Mouse (Mus musculus) embryonic facial prominence, embryonic 14.5 days (tissue): Measurements from ENCODE around the gene Fiz1. TPM values are rescaled to one million over a fixed set of nuclear protein-coding genes. Genes with fewer than 3 reads are reported as not detected.

Source experiments
- ATAC-seq: fragments of 200-750 bp; cut with Nextera tagmentation; 2 replicates; pipeline ENCODE4 v1.8.0; 2017; ENCODE audit warnings: low read depth, moderate number of reproducible peaks, moderate TSS enrichment
- DNase-seq: peaks from one replicate; pipeline ENCODE4 v3.0.0-alpha.2; 2015; ENCODE audit warnings: low spot score
- H3K27ac ChIP-seq: fragments of 300-500 bp; sonication (generic); replicated peaks from 2 replicates; pipeline ENCODE4 v1.5.1; 2014; ENCODE audit warnings: low read depth, mild to moderate bottlenecking, low read length, moderate library complexity
- H3K27me3 ChIP-seq: fragments of 300-500 bp; sonication (generic); replicated peaks from 2 replicates; pipeline ENCODE4 v1.6.1; 2014; ENCODE audit warnings: low read length; ENCODE audit not compliant: control insufficient read depth, insufficient read depth
- H3K36me3 ChIP-seq: fragments of 300-500 bp; sonication (generic); 2 replicates; pipeline ENCODE4 v1.6.1; 2014; ENCODE audit warnings: low read length, mixed read lengths; ENCODE audit not compliant: control insufficient read depth, insufficient read depth
- H3K4me1 ChIP-seq: fragments of 300-500 bp; sonication (generic); 2 replicates; pipeline ENCODE4 v1.6.1; 2014; ENCODE audit warnings: antibody characterized with exemption, low read length; ENCODE audit not compliant: control insufficient read depth, insufficient read depth
- H3K4me2 ChIP-seq: fragments of 300-500 bp; sonication (generic); 2 replicates; pipeline ENCODE4 v1.6.1; 2014; ENCODE audit warnings: low read depth, mild to moderate bottlenecking, low read length, moderate library complexity, mixed read lengths
- H3K4me3 ChIP-seq: fragments of 300-500 bp; sonication (generic); 2 replicates; pipeline ENCODE4 v1.5.1; 2014; ENCODE audit warnings: low read depth, mild to moderate bottlenecking, low read length
- H3K9ac ChIP-seq: fragments of 300-500 bp; sonication (generic); 2 replicates; pipeline ENCODE4 v1.6.1; 2014; ENCODE audit warnings: low read depth, mild to moderate bottlenecking, low read length, moderate library complexity, mixed read lengths
- H3K9me3 ChIP-seq: fragments of 300-500 bp; sonication (generic); 2 replicates; pipeline ENCODE4 v1.6.1; 2016; ENCODE audit warnings: low read length; ENCODE audit not compliant: control insufficient read depth
- WGBS: fragments of 180-500 bp; shearing (Covaris S2); extraction: QIAGEN DNeasy Blood & Tissue Kit; methylation state at CpG from one replicate; pipeline ENCODE4 v1.1.7; 2014; 5-methylcytosine and 5-hydroxymethylcytosine counted together
- polyA plus RNA-seq: library from polyadenylated mRNA; unstranded; fragments of >200 nt; fragmentation: Nextera tagmentation; extraction: Ambion mirVana; gene quantifications from 2 replicates; pipeline ENCODE4 v1.2.1, GENCODE M21; 2014

The Fiz1 gene
- polyA plus RNA-seq, 1 experiment from 2014 or later = 31.1 TPM

GRCm38 (mm10) chr7:5046112-5046511, 31.6 kb upstream of the Fiz1 start:
- Histone ChIP-seq H3K4me1 (peaks cover 5% of the 10 kb centered on the region), H3K4me2 (no peak overlapping the region), H3K36me3 (no peaks in the 10 kb centered on the region), H3K9me3 (no peaks in the 10 kb centered on the region), H3K27me3 (no peaks in the 10 kb centered on the region), H3K4me3 (no peak overlapping the region), H3K9ac (no peak overlapping the region), H3K27ac (no peak overlapping the region)
- 73% methylated on average over 2 of the region's 2 CpGs for WGBS
- DNase-seq = no peak
- no peak for ATAC-seq

GRCm38 (mm10) chr7:5044981-5045380, 30.5 kb upstream of the Fiz1 start:
- no peaks in the 10 kb centered on the region for H3K9me3 ChIP-seq
- H3K27ac ChIP-seq = no peak overlapping the region
- H3K9ac ChIP-seq = no peak overlapping the region
- no peak overlapping the region for H3K4me3 ChIP-seq
- no peak for ATAC-seq
- H3K36me3 ChIP-seq = 0 out of 2 replicates have a peak, but pooled peaks cover 4% of the 10 kb centered on the region
- no peak overlapping the region for H3K4me2 ChIP-seq
- 72% methylated on average over 2 of the region's 2 CpGs for WGBS
- no peaks in the 10 kb centered on the region for H3K4me1 ChIP-seq
- DNase-seq = no peak
- H3K27me3 ChIP-seq = no peaks in the 10 kb centered on the region

GRCm38 (mm10) chr7:5038940-5039339, 24.4 kb upstream of the Fiz1 start:
- Histone ChIP-seq H3K9me3 (no peaks in the 10 kb centered on the region), H3K4me3 (peak overlapping the region; percentile 71), H3K4me1 (peaks cover 6% of the 10 kb centered on the region; the same call in 1 of the 2 replicates), H3K36me3 (peaks cover 32% of the 10 kb centered on the region), H3K27me3 (no peaks in the 10 kb centered on the region), H3K9ac (peak overlapping the region; percentile 78), H3K4me2 (peak overlapping the region; percentile 65), H3K27ac (peak overlapping the region; percentile 97)
- DNase-seq (no peak), ATAC-seq (no peak)
- WGBS = 31% methylated on average over 5 of the region's 5 CpGs

- H3K4me1 ChIP-seq = peaks cover 6% of the 10 kb centered on the region; the same call in 1 of the 2 replicates
- WGBS = under 1% methylated on average over 47 of the region's 48 CpGs
- DNase-seq = peak; percentile 95
- peak within 1 kb of the TSS; percentile 65 for H3K4me2 ChIP-seq
- H3K27me3 ChIP-seq = no peaks in the 10 kb centered on the region
- H3K9me3 ChIP-seq = no peaks in the 10 kb centered on the region
- peak within 1 kb of the TSS; percentile 97 for H3K27ac ChIP-seq
- peak within 1 kb of the TSS; percentile 78 for H3K9ac ChIP-seq
- peaks cover 39% of the 10 kb centered on the region for H3K36me3 ChIP-seq
- ATAC-seq = peak; percentile 97
- peak within 1 kb of the TSS; percentile 71 for H3K4me3 ChIP-seq
Measured at GRCm38 (mm10) chr7:5038109-5038732, 23.7 kb upstream of the Fiz1 start, which contains the start of gene Zfp784. Gene Zfp784, minus strand, starts transcription at chr7:5038446.

- Histone ChIP-seq H3K4me2 (peak overlapping the region; percentile 65), H3K4me1 (peaks cover 6% of the 10 kb centered on the region; the same call in 1 of the 2 replicates), H3K4me3 (peak overlapping the region; percentile 71), H3K27ac (peak overlapping the region; percentile 97; the same call in 1 of the 2 replicates), H3K36me3 (peaks cover 47% of the 10 kb centered on the region), H3K27me3 (no peaks in the 10 kb centered on the region), H3K9me3 (peaks cover under 1% of the 10 kb centered on the region; the same call in 1 of the 2 replicates), H3K9ac (no peak overlapping the region; the same call in 1 of the 2 replicates)
- ATAC-seq (no peak), DNase-seq (no peak)
- WGBS = 90% methylated on average over 8 of the region's 8 CpGs
Measured at GRCm38 (mm10) chr7:5037467-5037866, 23.0 kb upstream of the Fiz1 start.

GRCm38 (mm10) chr7:5037026-5037425, 22.5 kb upstream of the Fiz1 start:
- ATAC-seq (no peak), DNase-seq (no peak)
- H3K9me3 ChIP-seq = peaks cover 5% of the 10 kb centered on the region
- WGBS = 96% methylated on average over 7 of the region's 7 CpGs
- no peak overlapping the region; the same call in 1 of the 2 replicates for H3K4me2 ChIP-seq
- H3K27ac ChIP-seq = no peak overlapping the region
- no peak overlapping the region for H3K9ac ChIP-seq
- peaks cover 51% of the 10 kb centered on the region for H3K36me3 ChIP-seq
- no peaks in the 10 kb centered on the region for H3K27me3 ChIP-seq
- H3K4me1 ChIP-seq = peaks cover 6% of the 10 kb centered on the region; the same call in 1 of the 2 replicates
- no peak overlapping the region for H3K4me3 ChIP-seq

- 95% methylated on average over 9 of the region's 9 CpGs for WGBS
- H3K9ac ChIP-seq = no peak overlapping the region
- H3K27ac ChIP-seq = no peak overlapping the region
- no peak overlapping the region for H3K4me3 ChIP-seq
- H3K27me3 ChIP-seq = no peaks in the 10 kb centered on the region
- no peak for ATAC-seq
- H3K4me1 ChIP-seq = peaks cover 6% of the 10 kb centered on the region; the same call in 1 of the 2 replicates
- peaks cover 60% of the 10 kb centered on the region for H3K36me3 ChIP-seq
- DNase-seq = no peak
- no peak overlapping the region for H3K4me2 ChIP-seq
- peaks cover 14% of the 10 kb centered on the region for H3K9me3 ChIP-seq
Measured at GRCm38 (mm10) chr7:5036136-5036535, 21.6 kb upstream of the Fiz1 start.

GRCm38 (mm10) chr7:5035628-5036027, 21.1 kb upstream of the Fiz1 start:
- H3K27me3 ChIP-seq = no peaks in the 10 kb centered on the region
- DNase-seq = no peak
- H3K9ac ChIP-seq = no peak overlapping the region
- H3K9me3 ChIP-seq = peaks cover 19% of the 10 kb centered on the region
- 95% methylated on average over 17 of the region's 17 CpGs for WGBS
- no peak for ATAC-seq
- H3K27ac ChIP-seq = no peak overlapping the region
- peaks cover 6% of the 10 kb centered on the region; the same call in 1 of the 2 replicates for H3K4me1 ChIP-seq
- H3K4me3 ChIP-seq = no peak overlapping the region
- H3K4me2 ChIP-seq = no peak overlapping the region
- peaks cover 65% of the 10 kb centered on the region for H3K36me3 ChIP-seq

- no peaks in the 10 kb centered on the region for H3K27me3 ChIP-seq
- H3K36me3 ChIP-seq = peaks cover 79% of the 10 kb centered on the region
- no peak within 1 kb of the TSS for H3K27ac ChIP-seq
- no peak within 1 kb of the TSS for H3K4me3 ChIP-seq
- H3K9me3 ChIP-seq = peaks cover 37% of the 10 kb centered on the region
- DNase-seq (no peak), ATAC-seq (no peak)
- H3K9ac ChIP-seq = no peak within 1 kb of the TSS
- H3K4me1 ChIP-seq = no peaks in the 10 kb centered on the region
- H3K4me2 ChIP-seq = no peak within 1 kb of the TSS
- 83% methylated on average over 3 of the region's 3 CpGs for WGBS
Measured at GRCm38 (mm10) chr7:5033818-5034217, 19.3 kb upstream of the Fiz1 start, which contains the start of gene 4632433K11Rik. Gene 4632433K11Rik, plus strand, starts transcription at chr7:5034118.
